Mouse (Mus musculus) ES-Bruce4 (cell line): ENCODE data around the gene Tmem97. TPM values are rescaled to one million over a fixed set of nuclear protein-coding genes. Genes with fewer than 3 reads are reported as not detected.
"Not testable (repeated sequence)": the region's sequence is repeated elsewhere in the genome, so short reads cannot be mapped to it uniquely, and the experiment has no call there.

ENCODE experiments used
- H3K27ac ChIP-seq: 2 replicates; pipeline ENCODE4 v1.5.1; 2012; ENCODE audit warnings: low read length, inconsistent platforms; ENCODE audit not compliant: insufficient read depth
- H3K27me3 ChIP-seq: 2 replicates; pipeline ENCODE4 v1.6.1; 2012; ENCODE audit warnings: mild to moderate bottlenecking, low read length, inconsistent platforms; ENCODE audit not compliant: control insufficient read depth, poor library complexity, insufficient read depth, severe bottlenecking
- H3K36me3 ChIP-seq: 2 replicates; pipeline ENCODE4 v1.6.1; 2012; ENCODE audit warnings: inconsistent platforms, mild to moderate bottlenecking, low read length, moderate library complexity; ENCODE audit not compliant: control insufficient read depth, poor library complexity, insufficient read depth, severe bottlenecking
- H3K4me1 ChIP-seq: one replicate; pipeline ENCODE4 v1.8.1; 2011; ENCODE audit warnings: low read length; ENCODE audit not compliant: control insufficient read depth, insufficient read depth
- H3K4me3 ChIP-seq: 2 replicates; pipeline ENCODE4 v1.5.1; 2011; ENCODE audit warnings: low read depth, mild to moderate bottlenecking, low read length
- H3K9ac ChIP-seq: 2 replicates; pipeline ENCODE4 v1.6.1; 2012; ENCODE audit warnings: low read depth, mild to moderate bottlenecking, inconsistent platforms; ENCODE audit not compliant: poor library complexity, severe bottlenecking
- H3K9me3 ChIP-seq: replicated peaks from 2 replicates; pipeline ENCODE4 v1.6.1; 2012; ENCODE audit warnings: mild to moderate bottlenecking, low read length, inconsistent platforms; ENCODE audit not compliant: control insufficient read depth, poor library complexity, insufficient read depth, severe bottlenecking
- CTCF ChIP-seq: IDR thresholded peaks from one replicate; pipeline ENCODE4 v1.8.1; 2011; ENCODE audit warnings: low read depth, low read length
- EP300 ChIP-seq: IDR thresholded peaks from 2 replicates; pipeline ENCODE4 v1.6.1; 2011; ENCODE audit warnings: low read depth, low read length; ENCODE audit not compliant: insufficient read depth
- POLR2A ChIP-seq: IDR thresholded peaks from one replicate; pipeline ENCODE4 v1.8.1; 2011; ENCODE audit warnings: low read length; ENCODE audit not compliant: insufficient read depth
- polyA plus RNA-seq: library from polyadenylated mRNA; stranded (reverse); fragments of >200 nt; gene quantifications from 2 replicates; pipeline ENCODE4 v1.2.4, GENCODE M21; 2011; ENCODE audit warnings: low read depth; ENCODE audit not compliant: missing spikeins, insufficient read depth, insufficient read length

Gene Tmem97
- polyA plus RNA-seq, 1 experiment, result 90.1 TPM

DNA sequence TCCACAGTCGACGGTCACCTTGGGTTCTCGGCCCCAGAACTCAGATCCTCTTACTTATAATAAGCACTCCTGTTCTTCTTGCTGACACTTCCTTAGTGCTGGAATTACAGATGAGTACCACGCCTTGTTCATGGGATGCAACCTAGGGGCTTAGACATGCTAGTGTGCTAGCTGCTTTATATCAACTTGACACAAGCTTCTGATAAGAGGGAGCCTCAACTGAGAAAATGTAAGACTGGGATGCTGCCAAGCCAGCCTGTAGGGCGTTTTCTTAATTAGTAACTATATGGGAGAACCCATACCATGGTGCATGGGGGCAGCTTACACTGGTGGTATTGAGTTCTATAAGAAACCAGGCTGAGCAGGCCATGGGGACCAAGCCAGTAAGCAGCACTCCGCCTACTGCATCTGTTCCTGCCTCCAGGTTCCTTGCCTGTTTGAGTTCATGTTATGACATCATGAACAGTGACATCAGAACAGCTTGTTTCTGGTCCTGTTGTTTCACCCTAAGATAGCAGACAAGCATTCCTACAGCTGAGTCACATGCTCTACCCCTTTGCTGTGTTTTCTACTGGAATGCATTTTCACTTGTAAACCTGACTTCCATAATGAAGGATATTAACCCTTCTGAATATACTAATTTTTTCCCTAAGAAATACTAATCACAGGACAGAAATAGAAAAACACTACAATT is 43.8 kb upstream of the Tmem97 start:
- Histone ChIP-seq H3K9me3 (no peaks in the 10 kb centered on the region), H3K27ac (no peak overlapping the region), H3K36me3 (no peaks in the 10 kb centered on the region), H3K9ac (no peak overlapping the region), H3K27me3 (no peaks in the 10 kb centered on the region), H3K4me1 (no peaks in the 10 kb centered on the region), H3K4me3 (no peak overlapping the region)
- no peak for TF ChIP-seq POLR2A
- TF ChIP-seq CTCF, result no peak
- TF ChIP-seq EP300, result no peak

DNA sequence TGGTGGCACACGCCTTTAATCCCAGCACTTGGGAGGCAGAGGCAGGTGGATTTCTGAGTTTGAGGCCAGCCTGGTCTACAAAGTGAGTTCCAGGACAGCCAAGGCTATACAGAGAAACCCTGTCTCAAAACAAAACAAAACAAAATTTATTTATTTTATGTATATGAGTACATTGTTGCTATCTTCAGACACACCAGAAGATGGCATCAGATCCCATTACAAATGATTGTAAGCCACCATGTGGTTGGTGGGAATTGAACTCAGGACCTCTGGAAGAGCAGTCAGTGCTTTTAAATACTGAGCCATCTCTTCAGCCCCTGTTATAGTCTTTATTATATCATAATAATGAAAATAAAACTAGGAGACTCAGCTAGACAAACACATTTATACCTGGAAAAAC is 37.1 kb upstream of the Tmem97 start:
- not testable (repeated sequence) for H3K27ac ChIP-seq, H3K9me3 ChIP-seq, H3K27me3 ChIP-seq, H3K4me1 ChIP-seq, H3K9ac ChIP-seq, H3K4me3 ChIP-seq
- H3K36me3 ChIP-seq, result peaks cover 13% of the 10 kb centered on the region

DNA sequence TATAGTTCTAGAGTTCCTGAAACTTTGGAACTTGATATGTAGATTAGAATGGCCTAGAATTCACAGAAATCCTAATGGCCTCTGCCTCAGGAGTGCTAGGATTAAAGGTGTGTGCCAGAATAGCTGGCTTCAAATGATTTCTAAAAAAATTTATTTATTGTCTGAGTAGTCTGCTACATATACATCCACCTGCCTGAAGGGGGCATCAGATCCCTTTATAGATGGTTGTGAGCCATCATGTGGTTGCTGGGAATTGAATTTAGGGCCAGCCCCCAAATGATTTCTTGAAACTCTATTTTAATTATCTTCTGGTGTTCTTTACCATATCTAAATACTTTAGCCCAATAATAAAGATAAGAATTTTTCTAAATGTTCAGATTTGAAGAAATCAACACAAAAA is 35.5 kb upstream of the Tmem97 start:
- no peaks in the 10 kb centered on the region for H3K4me1 ChIP-seq
- H3K36me3 ChIP-seq, result peaks cover 16% of the 10 kb centered on the region
- H3K27me3 ChIP-seq, result no peaks in the 10 kb centered on the region
- H3K4me3 ChIP-seq, result no peak overlapping the region
- TF ChIP-seq POLR2A (no peak), CTCF (no peak), EP300 (no peak)
- no peak overlapping the region for H3K27ac ChIP-seq
- H3K9me3 ChIP-seq, result no peaks in the 10 kb centered on the region
- H3K9ac ChIP-seq, result no peak overlapping the region

DNA sequence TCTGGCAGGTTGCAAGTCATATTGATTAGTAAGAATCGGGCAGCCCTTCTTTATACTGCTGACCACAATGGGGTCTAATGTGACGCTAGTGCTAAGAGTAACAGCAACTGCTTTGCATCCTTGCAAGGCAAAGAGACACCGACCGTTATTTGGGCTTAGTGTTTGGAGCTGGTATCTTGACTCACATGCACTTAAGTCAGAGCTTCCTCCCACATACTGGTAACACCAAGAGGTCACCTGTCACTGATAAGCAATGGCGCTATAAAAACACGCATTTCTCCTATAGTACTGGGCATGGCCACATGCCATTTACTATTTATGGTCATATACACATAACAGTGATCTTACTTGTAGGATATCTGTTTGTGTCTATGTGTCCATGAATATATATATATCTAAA is 32.3 kb upstream of the Tmem97 start:
- Histone ChIP-seq H3K27me3 (no peaks in the 10 kb centered on the region), H3K9me3 (no peaks in the 10 kb centered on the region; the same call in 1 of the 2 replicates), H3K36me3 (peaks cover 26% of the 10 kb centered on the region), H3K9ac (no peak overlapping the region), H3K4me1 (no peaks in the 10 kb centered on the region), H3K4me3 (no peak overlapping the region), H3K27ac (no peak overlapping the region)
- no peak for TF ChIP-seq CTCF
- no peak for TF ChIP-seq POLR2A
- no peak for TF ChIP-seq EP300

DNA sequence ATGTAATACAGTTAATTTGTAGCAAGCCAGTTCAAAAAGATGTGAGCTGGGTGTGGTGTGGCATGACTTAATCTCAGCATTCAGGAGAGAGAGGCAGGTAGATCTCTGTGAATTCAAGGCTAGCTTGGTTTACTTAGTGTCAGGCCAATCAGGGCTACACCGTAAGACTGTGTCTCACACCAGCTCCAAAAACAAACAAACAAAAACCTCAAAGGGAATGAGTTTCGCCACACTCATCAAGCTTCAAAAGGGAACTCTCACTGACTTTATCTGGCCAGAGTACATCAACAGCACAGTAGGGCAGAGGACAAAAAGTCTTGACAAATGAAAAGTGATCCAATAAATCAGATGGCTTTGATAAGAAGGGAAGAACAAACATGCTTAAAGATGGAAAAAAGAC is 24.4 kb upstream of the Tmem97 start:
- peaks cover 24% of the 10 kb centered on the region for H3K36me3 ChIP-seq
- no peak overlapping the region for H3K27ac ChIP-seq
- H3K9ac ChIP-seq, result no peak overlapping the region
- no peak overlapping the region for H3K4me3 ChIP-seq
- no peaks in the 10 kb centered on the region; the same call in 1 of the 2 replicates for H3K9me3 ChIP-seq
- H3K27me3 ChIP-seq, result no peaks in the 10 kb centered on the region
- H3K4me1 ChIP-seq, result no peaks in the 10 kb centered on the region
- TF ChIP-seq EP300 (no peak), POLR2A (no peak), CTCF (no peak)

DNA sequence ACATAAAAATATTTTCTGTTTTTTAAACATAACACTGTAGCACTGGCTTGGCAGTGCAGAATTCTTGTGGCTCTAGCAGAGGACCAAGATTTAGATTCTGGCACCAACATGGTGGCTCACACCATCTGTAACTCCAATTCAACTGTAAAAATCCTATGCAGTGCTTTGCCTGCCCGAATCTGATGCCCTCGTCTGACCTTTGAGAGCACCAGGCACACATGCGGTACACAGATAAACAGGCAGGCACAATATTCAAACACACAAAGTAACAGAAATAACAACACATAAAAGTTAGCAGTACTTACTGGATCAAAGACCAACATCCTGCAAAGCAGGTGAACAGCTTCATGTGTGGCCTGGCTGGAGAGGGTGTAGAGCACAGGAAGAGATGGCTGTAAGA is 24.0 kb upstream of the Tmem97 start:
- no peak for TF ChIP-seq EP300
- no peak for TF ChIP-seq POLR2A
- TF ChIP-seq CTCF, result no peak
- Histone ChIP-seq H3K4me1 (no peaks in the 10 kb centered on the region), H3K27ac (no peak overlapping the region), H3K9ac (no peak overlapping the region), H3K4me3 (no peak overlapping the region), H3K36me3 (peaks cover 24% of the 10 kb centered on the region), H3K27me3 (no peaks in the 10 kb centered on the region), H3K9me3 (no peaks in the 10 kb centered on the region; the same call in 1 of the 2 replicates)

DNA sequence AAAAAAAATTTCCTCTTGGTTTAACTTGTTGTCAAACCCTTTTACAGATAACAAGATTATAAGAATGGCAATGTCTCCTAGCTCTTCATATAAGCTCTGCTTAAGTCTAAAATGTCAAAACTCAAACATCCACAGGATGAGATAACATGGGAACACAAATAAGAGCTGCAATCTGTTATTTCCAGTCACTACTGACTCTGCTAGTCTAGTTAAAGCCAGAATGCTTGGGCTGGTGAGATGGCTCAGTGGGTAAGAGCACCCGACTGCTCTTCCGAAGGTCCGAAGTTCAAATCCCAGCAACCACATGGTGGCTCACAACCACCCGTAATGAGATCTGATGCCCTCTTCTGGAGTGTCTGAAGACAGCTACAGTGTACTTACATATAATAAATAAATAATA is 23.5 kb upstream of the Tmem97 start:
- peaks cover 20% of the 10 kb centered on the region for H3K36me3 ChIP-seq
- not testable (repeated sequence) for H3K9ac ChIP-seq

More for the DNA sequence above, 23.5 kb upstream of the Tmem97 start:
- not testable (repeated sequence) for H3K4me3 ChIP-seq, H3K27ac ChIP-seq, H3K9me3 ChIP-seq, H3K27me3 ChIP-seq, H3K4me1 ChIP-seq
